Mouse (Mus musculus) frontal cortex, adult (tissue): ENCODE results near the gene Matn3.
"Not testable (repeated sequence)": the region's sequence is repeated elsewhere in the genome, so short reads cannot be mapped to it uniquely, and the experiment has no call there.

ENCODE experiments used
- ATAC-seq: cut with Nextera tagmentation; 2 replicates; pipeline ENCODE4 v1.9.2; 2017; ENCODE audit warnings: mild to moderate bottlenecking, moderate library complexity, mixed read lengths; ENCODE audit not compliant: low TSS enrichment

Matn3 gene

DNA sequence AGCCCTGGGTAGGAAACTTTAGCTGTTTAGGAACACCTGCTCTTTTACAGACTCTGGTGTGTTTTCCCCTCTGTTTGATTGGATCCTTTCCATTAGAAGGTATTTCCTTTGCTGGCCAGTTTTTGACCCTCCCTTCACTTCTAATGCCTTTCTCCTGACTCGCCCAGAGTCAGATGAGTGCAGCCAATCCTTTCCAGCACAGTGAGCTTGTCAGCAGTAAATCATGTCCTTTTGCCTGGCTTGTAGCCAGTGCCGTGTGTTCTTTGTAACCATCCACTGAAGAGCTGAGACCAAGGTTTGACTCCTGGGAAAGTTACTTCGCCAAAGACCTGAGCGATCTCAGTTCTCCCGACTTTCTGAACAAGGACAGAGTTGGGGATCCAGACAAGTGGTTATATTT, 12.4 kb upstream of the Matn3 start:
- no peak for ATAC-seq

DNA sequence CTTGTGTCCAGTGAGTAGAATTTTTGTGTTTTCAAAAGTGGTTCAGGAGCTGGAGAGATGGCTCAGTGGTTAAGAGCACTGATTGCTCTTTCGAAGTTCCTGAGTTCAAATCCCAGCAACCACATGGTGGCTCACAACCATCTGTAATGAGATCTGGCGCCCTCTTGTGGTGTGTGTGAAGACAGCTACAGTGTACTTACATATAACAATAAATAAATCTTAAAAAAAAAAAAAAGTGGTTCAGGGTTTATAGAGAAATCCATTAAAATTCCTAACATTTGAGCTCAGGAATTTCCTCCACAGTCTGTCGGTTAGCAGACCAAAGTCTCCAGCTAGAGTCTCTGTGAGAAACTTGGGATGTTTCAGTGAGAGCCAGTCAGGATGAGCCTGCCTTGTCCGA, 11.5 kb upstream of the Matn3 start:
- not testable (repeated sequence) for ATAC-seq

DNA sequence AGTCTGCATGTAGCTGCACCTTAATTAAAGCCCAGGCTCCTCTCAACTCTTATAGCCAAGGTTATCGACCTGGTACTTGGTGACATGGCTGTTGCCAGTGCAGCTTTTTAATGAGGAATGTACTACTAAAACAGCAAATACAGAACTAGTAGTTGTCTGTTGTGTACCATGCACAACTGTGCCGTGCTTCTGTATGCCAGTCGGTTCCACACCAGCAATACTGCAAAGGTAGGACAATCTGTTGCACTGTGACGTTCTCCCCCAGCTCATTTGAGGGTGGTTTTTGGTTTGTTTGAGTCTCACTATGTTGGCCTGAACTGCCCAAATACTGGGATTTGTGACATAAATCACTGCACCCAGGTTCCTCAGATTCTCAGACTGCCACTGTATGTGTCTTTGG, 8.2 kb upstream of the Matn3 start:
- no peak for ATAC-seq

DNA sequence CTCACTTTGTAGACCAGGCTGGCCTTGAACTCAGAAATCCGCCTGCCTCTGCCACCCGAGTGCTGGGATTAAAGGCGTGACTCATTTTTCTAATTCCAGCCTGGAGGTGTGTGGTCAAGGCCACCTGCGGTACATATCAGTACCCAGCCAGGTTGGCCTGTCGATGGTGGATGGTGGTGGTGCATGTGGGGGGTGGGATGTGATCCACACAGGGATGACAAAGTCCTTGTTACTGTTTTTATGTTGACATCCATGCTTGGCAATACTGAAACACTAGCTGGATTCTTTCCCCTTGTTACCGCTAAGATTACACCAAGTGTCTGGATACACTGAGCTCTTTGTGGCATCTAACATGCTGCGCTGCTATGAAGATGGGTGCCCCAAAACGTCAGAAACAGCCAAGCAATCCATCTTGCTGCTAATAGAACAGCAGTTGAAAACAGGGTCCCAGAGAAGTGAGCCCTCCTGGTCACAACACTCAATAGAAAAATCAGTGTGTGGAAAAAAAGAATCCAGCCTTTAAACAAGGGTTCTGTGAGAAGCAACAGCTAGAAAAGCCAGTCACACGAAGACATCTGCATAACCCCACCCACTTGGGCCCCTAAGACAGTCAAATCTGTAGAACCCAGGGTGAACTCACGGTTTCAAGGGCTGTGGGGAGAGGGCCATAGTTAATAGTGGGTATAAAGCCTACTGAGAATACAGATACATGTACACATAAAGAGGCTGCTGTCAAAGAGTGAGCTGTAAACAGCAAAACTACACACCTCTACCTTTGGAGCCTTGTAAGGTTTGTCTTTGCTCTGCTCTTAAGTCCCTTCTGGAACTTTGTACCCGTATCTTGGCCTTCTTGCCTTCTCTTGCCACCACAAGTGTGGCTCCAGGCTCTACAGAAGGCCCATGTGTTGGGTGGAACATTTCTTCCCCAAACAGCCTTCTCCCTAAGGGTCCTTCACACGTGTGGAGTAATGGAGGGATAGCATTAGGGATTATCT, 7.4 kb upstream of the Matn3 start:
- no peak for ATAC-seq

DNA sequence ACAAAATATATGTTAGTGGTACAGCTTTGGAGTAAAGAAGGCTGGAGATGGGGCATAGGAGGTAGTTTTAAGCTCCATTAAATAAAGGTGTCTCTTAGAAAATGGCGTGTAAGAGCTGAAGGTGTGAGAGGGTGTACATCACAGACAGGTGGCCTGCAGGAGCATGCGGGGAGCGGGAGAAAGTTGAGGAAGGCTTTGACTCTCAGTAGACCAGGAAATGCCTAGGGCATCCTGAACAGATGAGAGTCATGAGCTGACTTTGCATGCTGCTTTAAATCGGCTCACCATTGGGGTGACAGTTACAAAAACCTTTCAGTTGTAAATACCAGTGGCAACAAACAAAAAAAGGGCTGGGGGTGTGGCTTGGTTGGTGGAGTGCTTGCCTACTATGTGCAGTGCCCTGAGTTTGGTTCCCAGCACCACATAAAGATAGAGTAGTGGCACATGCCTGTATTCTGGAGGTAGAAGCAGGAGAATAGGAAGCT, 6.6 kb upstream of the Matn3 start:
- no peak for ATAC-seq

DNA sequence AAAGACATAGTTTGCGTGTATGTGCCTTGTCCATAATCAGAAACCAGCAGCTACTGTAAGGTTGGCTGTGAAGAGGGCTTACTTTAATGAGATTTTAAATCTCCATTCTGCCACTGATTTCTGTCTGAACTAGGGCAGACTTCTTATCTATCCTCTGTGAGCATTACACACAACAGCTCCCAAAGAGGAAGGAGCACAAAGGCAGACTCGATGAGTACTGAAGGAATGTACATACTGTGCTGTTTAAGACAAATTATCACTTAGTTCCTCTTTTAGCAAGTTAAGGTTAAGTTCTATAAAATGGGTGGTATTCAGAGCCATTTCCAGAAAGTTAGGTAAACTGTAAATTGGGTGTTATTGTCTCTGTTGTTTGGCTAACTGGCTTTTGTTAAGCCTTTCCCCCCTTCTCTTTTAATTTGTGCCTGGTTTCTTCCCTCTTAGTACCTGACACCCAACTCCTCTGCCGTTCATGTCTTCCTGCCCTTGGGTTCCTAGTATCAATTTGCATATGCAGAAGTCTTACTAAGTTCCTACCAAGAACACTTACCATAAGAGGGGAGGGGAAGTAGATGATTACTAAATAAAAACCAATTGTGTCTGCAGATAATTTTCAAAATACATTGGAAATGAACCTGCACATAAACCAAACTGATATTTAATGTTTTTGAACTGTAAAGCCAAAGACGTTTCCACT, 5.9 kb upstream of the Matn3 start:
- ATAC-seq = no peak

DNA sequence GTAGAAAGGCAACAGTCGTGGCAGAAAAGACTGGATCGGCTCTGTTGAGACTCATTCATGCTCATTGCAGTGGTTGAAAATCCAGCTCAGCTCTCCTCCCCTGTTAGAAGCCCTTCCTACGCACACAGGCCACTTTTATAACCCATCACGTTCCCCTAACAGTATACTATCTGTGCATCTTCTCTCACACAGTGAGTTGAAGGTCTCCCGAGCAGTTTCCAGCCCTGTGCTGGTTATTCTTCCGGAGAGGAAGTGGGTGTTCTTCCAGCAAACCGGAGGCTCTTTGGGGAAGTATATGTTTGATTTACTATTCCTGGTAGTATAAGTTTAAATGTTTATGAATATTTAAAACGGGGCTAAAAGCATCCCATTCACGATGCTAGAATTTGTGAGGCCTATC, 566 bp upstream of the Matn3 start:
- ATAC-seq = peak; percentile 73

DNA sequence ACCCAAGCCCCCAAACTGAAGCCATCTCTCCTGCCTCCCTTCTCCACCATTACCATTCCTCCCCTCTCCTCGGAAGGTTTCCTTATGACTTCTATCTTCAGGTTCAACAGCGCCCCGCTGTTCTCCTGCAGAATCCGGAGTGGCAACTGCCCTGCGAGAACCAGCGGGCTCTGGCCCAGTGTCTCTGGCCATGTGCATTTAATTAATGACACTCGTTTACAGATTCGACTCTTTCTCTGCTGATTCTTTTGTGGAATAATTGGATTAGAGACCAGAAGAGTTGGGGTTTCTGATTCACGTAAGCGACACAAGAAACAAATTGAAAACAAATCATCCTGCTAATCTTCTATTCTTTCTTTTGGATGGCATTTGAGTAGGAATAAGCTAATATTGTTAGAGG, 5.4 kb downstream of the Matn3 start:
- ATAC-seq = no peak

DNA sequence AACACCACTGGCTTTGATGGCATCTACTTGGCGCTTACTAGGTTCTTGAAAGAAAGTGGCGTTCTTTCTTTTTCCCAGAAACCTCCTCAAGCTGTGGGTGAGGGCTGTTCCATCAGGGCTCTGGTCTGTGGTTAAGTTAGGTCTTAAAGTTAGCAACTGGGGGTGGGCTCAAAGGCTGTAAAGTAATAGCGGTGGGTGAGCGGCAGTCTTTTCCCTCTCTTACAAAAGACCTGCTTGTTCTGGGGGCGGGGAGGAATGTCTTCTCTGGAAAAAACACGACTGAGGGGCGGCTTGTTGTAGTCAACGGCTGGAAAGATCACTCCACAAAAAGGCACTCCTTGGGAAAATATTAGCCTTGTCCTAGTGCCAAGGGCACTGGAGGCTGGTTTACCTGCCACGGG, 6.4 kb downstream of the Matn3 start:
- ATAC-seq = no peak

DNA sequence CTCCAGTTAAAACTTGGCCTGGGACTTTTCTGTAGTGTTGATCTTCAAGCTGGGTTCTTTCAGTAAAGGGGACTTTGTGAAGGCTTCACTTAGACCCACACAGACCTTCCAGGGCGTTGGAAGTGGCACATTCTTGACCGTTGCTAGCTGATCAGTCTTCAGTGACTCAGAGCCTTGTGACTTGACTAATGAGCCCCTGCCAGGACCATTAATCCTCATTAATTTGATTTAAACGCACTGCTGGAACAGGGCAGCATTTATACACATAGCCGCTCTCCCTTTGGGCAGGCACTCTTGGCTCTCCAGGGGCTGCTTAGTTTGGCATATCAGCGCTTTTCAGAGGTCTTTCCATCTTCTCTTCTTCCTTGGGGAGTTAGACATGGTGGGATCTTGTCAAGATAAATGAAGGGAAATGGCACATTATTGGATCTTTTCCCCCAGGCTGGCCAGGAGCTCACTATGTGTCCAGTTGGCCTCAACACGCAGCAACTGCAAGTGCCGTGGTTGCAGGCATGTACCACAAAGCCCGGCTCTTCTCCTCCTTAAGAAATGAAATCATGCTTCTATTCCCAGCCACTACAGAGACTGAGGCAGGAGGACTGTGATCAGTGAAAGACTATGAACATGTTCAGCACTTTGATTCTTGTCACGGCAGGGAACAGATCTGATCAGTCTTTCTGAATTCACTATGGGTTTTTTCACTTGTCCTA, 14.0 kb downstream of the Matn3 start:
- no peak for ATAC-seq

DNA sequence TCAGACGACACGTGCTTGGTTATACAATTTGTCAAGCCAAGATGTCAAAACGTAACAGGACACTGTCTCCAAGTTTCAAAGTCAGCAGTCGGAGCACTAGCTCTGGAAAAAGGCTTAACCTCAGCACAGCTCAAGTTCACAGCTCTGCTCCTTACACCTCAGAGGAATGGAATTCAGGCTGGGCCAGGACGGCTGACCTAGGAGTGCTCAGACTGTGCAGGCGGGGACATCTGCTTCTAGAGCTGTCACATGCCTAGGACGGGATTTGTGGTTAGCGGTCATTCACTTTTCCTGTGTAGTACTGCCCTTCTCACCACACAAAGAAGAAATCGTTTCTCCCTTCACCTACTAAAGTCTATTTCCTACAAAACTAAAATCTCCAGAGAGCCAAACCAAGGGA, 22.1 kb downstream of the Matn3 start:
- ATAC-seq = no peak

DNA sequence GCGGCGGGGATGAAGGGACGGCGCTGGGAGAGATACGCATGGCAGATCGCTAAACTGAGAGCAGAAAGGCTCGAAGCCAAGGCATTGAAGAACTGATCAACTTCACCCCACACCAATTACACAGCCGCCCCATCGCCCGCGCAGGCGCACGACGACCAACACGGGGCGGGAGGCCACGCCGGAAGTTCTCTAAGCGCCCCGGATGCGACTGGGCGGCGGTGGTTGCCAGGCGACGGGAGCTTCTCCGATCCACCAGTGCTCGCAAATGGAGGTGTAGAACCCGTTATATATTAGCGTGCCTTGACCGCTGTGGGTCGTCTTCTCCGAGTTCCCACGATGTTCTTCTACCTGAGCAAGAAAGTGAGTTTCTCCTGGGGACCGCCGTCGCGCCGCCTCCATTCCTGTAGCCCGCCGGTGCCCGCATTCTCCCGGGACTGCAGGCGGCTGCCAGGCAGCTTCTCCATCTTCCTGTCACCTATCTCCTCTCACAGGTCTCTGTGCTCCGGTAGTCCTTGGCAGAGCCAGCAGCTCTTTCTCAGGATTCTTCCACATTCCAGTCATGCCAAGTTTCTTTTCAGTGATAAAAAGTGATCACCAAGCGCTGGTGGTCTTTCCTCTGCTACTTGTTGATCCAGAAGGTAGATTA, 26.2 kb downstream of the Matn3 start, which contains the start of gene Wdr35:
Gene Wdr35 (plus strand): TSS at position 73 of the 646 bp plus-strand sequence.
- peak; percentile 99 for ATAC-seq

DNA sequence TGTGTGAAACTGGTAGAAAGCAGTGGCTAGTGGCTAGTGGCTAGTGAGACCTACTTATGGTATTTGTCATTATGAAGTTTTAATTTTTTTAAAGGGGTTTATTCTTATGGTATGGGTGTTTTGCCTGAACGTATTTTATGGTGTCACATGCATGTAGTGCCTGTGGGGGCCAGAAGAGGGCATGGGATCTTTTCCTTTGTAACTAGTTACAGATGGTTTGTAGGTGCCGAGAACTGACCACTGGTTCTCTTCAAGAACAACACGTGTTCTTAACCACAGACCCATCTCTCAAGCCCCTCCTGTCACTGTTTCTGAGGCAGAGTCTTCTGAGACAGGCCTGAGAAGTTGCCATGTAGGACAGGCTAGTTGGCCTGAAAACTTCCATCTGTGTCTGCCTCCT, 27.3 kb downstream of the Matn3 start:
- no peak for ATAC-seq

DNA sequence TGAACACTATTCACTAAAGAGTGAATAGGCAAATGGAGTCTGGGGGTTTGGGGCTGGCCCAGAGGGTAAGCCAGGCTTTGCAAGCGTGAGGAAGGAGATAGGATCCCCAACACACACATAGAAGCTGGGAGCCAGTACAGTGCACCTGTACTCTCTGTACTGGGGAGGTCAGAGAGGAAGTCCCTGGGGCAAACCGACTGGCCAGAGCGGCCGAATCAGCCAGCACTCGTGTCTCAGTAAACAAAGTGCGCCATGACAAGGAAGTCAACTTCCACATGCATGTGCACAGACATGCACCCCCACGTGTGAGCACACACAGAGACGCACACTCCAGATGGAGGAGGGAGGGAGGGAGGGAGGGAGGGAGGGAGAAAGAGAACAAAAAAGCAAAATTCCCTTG, 45.5 kb downstream of the Matn3 start:
- ATAC-seq = no peak; the same call in 1 of the 2 replicates

DNA sequence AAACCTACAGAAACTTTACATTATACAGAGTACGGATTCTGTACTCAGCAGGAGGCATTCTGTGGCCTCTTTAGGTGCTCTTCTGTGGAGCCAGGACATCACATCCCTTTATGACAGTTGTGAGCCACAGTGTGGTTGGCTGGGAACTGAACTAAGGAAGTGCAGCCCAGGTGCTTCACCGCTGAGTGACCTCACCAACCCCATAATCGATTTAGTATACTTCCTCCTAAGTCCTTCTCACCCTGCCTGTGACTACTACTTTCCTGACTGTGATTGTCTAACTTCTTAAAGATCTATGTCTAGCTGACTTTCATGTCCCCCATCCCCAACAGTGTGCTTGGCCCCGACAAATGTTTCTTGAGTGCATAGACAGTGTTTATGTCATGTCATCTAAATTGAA, 50.6 kb downstream of the Matn3 start:
- no peak for ATAC-seq

DNA sequence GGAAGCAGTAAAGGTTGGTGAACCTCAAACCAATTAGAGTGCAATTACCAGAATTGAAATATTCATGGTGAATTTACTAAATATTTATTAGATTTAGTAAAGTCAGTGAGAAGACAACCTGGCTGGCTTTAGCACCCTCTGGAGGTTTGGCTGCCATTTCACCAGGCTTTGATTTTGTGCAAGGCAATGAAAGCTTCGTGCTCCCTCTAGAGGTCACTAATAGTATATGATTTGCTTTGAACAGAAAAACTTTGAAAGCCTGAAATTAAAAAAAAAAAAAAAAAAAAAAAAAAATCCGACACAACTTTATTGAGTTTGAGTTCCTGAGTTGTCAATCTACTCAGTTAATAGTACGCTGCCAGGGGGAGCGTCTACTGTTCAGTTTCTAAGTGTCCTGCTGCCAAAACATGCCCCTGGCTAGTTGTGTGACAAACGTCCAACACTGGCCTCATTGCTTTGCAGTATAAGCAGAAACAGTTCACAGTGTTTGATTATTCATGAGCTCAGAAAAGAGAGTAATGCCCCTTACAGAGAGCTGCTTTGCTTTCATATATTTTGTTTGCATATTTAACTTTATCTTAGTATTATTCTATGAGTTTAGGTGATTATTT, 54.4 kb downstream of the Matn3 start:
- ATAC-seq = peak; percentile 93

DNA sequence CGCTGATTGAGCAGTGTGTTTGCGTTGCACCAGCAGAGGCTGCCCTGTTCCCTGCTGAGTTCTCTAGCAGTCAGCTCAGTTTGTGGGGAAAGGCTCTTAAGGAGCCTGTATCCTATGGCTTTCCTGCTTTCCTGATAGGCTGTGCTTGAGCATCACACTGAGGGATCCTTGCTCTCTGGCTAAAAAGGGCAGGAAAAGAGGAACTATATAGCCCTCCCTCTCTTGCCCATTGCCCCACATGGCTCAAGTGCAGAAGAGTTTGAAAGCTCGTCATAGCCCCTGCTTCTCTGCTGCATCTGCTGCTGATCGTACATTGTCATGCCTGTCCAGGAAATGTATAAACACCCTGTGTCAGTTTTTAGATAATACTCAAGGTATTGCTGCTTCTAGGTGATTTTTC, 59.4 kb downstream of the Matn3 start:
- no peak for ATAC-seq

DNA sequence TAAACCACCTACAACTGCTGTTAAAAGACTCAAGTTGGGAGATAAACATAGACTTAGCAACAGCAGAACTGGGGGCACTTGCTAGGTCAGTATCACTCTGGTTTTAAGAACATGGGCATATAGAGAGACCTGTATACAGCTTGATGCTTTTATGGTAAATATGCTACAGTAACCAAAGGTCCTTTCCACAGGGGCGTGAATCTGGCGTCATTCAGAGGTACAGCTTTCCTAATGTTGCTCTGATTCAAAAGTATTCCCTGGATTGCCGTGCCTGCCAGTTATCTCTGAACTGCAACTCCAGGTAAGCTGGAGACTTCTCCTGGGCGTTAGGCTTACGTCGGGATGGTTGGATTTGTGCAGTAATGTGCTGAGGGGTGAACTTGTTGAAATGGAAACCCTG, 60.1 kb downstream of the Matn3 start:
- ATAC-seq = no peak

DNA sequence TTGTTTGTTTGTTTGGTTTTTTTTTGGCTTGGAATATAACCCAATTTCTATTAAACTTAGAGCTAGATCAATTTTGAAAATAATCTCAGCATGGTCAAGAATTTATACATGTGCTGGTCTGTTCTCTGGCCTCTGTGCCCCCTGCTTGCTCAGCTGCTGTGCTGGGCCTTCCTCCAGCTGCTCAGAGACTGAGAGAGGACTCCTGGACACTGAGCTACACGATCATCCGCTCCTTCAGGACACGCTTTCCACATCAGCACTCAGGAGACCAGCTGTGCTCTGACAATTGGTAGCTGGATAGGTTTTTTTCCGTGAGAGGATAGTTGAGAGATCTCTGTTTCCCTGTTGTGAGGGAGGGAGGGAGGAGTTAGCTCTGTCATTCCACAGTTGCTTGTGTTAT, 62.6 kb downstream of the Matn3 start:
- ATAC-seq = no peak

DNA sequence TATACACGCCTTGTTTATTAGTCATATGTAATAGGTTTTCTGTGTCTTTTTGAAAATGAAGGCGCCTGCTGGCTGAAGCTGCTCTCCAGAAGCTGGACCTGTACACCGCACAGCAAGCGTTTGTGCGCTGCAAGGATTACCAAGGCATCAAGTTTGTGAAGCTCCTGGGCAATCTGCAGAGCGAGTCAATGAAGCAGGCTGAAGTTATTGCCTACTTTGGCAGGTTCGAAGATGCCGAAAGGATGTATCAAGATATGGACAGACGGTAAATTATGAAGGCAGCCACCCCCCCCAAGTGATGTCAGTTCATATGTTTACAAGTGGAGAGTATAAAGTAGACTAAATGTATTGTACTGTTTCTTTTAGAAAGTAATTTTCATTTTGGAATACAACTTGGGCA, 68.6 kb downstream of the Matn3 start:
- ATAC-seq = no peak

DNA sequence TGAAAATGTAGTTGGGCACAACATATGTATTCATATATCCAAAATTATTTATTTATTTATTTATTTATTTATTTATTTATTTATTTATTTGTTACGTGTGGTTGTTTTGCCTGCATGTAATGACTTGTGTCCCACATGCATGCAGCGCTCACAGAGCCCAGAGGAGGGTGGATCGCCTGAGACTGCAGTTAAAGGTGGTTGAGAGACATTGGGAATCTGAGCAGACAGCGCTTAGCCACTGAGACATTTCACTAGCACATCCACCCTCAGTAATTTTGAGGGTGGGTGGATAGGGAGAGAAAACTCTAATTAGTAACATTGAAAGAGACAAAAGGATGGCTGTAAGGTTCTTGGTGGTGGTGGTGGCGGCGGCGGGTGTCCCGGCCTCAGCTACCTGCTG, 72.7 kb downstream of the Matn3 start:
- ATAC-seq = no peak
